Mouse (Mus musculus) cerebellum, postnatal 25 days (tissue): ENCODE results near the gene Ndufa3.
"Not testable (repeated sequence)": the region's sequence is repeated elsewhere in the genome, so short reads cannot be mapped to it uniquely, and the experiment has no call there.

Source experiments
- DNase-seq, 2 experiments: peaks; one replicate each; pipeline ENCODE4 v3.0.0; 2021; ENCODE audit warnings: mixed read lengths in 2 of 2

Gene Ndufa3

GRCm38 (mm10) chr7:3617242-3617995, at the start of gene Ndufa3:
TSS of gene Ndufa3 (plus strand) at chr7:3617373.
- peak; percentile 89 to 94 for DNase-seq

- no peak for DNase-seq
These were observed 47.4 kb upstream of the Ndufa3 start for GRCm38 (mm10) chr7:3569725-3570124.

GRCm38 (mm10) chr7:3570580-3570979, 46.6 kb upstream of the Ndufa3 start:
- not testable (repeated sequence) for DNase-seq

- DNase-seq = no peak
These were observed 45.3 kb upstream of the Ndufa3 start for GRCm38 (mm10) chr7:3571847-3572246.

- no peak for DNase-seq
These were observed 43.0 kb upstream of the Ndufa3 start for GRCm38 (mm10) chr7:3574216-3574615.

GRCm38 (mm10) chr7:3576354-3577124, 40.6 kb upstream of the Ndufa3 start:
- no peak for DNase-seq

GRCm38 (mm10) chr7:3578196-3578595, 39.0 kb upstream of the Ndufa3 start:
- DNase-seq = no peak

GRCm38 (mm10) chr7:3578952-3579546, 38.1 kb upstream of the Ndufa3 start:
- no peak for DNase-seq

GRCm38 (mm10) chr7:3580029-3580428, 37.1 kb upstream of the Ndufa3 start:
- DNase-seq = no peak

- DNase-seq = no peak
These were observed 31.4 kb upstream of the Ndufa3 start for GRCm38 (mm10) chr7:3585763-3586162.

- no peak for DNase-seq
These were observed 30.9 kb upstream of the Ndufa3 start for GRCm38 (mm10) chr7:3586255-3586654.

- DNase-seq = no peak
These were observed 29.9 kb upstream of the Ndufa3 start for GRCm38 (mm10) chr7:3587292-3587691.

- no peak for DNase-seq
These were observed 26.6 kb upstream of the Ndufa3 start for GRCm38 (mm10) chr7:3590550-3590949.

GRCm38 (mm10) chr7:3591534-3591933, 25.6 kb upstream of the Ndufa3 start:
- no peak for DNase-seq

- no peak for DNase-seq
These were observed 23.3 kb upstream of the Ndufa3 start for GRCm38 (mm10) chr7:3593855-3594254.

GRCm38 (mm10) chr7:3594686-3595085, 22.5 kb upstream of the Ndufa3 start:
- DNase-seq = no peak

GRCm38 (mm10) chr7:3595146-3595545, 22.0 kb upstream of the Ndufa3 start:
- no peak for DNase-seq

- not testable (repeated sequence) for DNase-seq
These were observed 19.4 kb upstream of the Ndufa3 start for GRCm38 (mm10) chr7:3597755-3598154.

GRCm38 (mm10) chr7:3601119-3601518, 16.1 kb upstream of the Ndufa3 start:
- peak; percentile 44 to 71 for DNase-seq

- no peak for DNase-seq
These were observed 10.4 kb upstream of the Ndufa3 start for GRCm38 (mm10) chr7:3606798-3607197.

- DNase-seq = no peak
These were observed 9.8 kb upstream of the Ndufa3 start for GRCm38 (mm10) chr7:3607391-3607790.

GRCm38 (mm10) chr7:3608668-3609067, 8.5 kb upstream of the Ndufa3 start:
- no peak for DNase-seq

GRCm38 (mm10) chr7:3609082-3609481, 8.1 kb upstream of the Ndufa3 start:
- DNase-seq = no peak

GRCm38 (mm10) chr7:3610437-3610836, 6.7 kb upstream of the Ndufa3 start:
- no peak for DNase-seq
